Mouse (Mus musculus) right cerebral cortex, postnatal 14 days (tissue): ENCODE data around the gene Nxf1.
"Not testable (repeated sequence)": the region's sequence is repeated elsewhere in the genome, so short reads cannot be mapped to it uniquely, and the experiment has no call there.

ENCODE experiments used
- DNase-seq: peaks from one replicate; pipeline ENCODE4 v3.0.0; 2022

The Nxf1 gene

GRCm38 (mm10) chr19:8756635-8757387 lies at the start of gene Nxf1:
Nxf1 (plus strand) TSS chr19:8757073.
- peak; percentile 93 for DNase-seq

- no peak for DNase-seq
Measured at GRCm38 (mm10) chr19:8708954-8709353, 47.9 kb upstream of the Nxf1 start.

- DNase-seq = no peak
Measured at GRCm38 (mm10) chr19:8710057-8710456, 46.8 kb upstream of the Nxf1 start.

- DNase-seq = no peak
Measured at GRCm38 (mm10) chr19:8711506-8711905, 45.4 kb upstream of the Nxf1 start.

GRCm38 (mm10) chr19:8711949-8712869 lies 44.7 kb upstream of the Nxf1 start:
- DNase-seq = no peak

- DNase-seq = peak; percentile 68
Measured at GRCm38 (mm10) chr19:8712870-8713305, 44.0 kb upstream of the Nxf1 start.

- DNase-seq = peak; percentile 95
Measured at GRCm38 (mm10) chr19:8713306-8713996, 43.4 kb upstream of the Nxf1 start.

- DNase-seq = no peak
Measured at GRCm38 (mm10) chr19:8713997-8714652, 42.7 kb upstream of the Nxf1 start.

GRCm38 (mm10) chr19:8714653-8715481 lies 42.0 kb upstream of the Nxf1 start:
- DNase-seq = no peak

GRCm38 (mm10) chr19:8715868-8716766 lies 40.8 kb upstream of the Nxf1 start:
- DNase-seq = no peak

- DNase-seq = no peak
Measured at GRCm38 (mm10) chr19:8716767-8717475, 40.0 kb upstream of the Nxf1 start.

- DNase-seq = peak; percentile 13
Measured at GRCm38 (mm10) chr19:8718357-8718756, 38.5 kb upstream of the Nxf1 start.

GRCm38 (mm10) chr19:8719037-8719436 lies 37.8 kb upstream of the Nxf1 start:
- DNase-seq = not testable (repeated sequence)

GRCm38 (mm10) chr19:8721378-8721777 lies 35.5 kb upstream of the Nxf1 start:
- no peak for DNase-seq

- no peak for DNase-seq
Measured at GRCm38 (mm10) chr19:8722021-8722420, 34.9 kb upstream of the Nxf1 start.

GRCm38 (mm10) chr19:8722559-8722906 lies 34.3 kb upstream of the Nxf1 start:
- DNase-seq = no peak

- peak; percentile 91 for DNase-seq
Measured at GRCm38 (mm10) chr19:8722907-8723573, 33.8 kb upstream of the Nxf1 start, which contains the start of gene Slc3a2. Slc3a2 (minus strand) TSS chr19:8723369.

GRCm38 (mm10) chr19:8723574-8724346 lies 33.1 kb upstream of the Nxf1 start:
- peak; percentile 12 for DNase-seq

- DNase-seq = no peak
Measured at GRCm38 (mm10) chr19:8724392-8724791, 32.5 kb upstream of the Nxf1 start.
